Mouse (Mus musculus): ENCODE data around the gene Bik.
"Not testable (repeated sequence)": the region's sequence is repeated elsewhere in the genome, so short reads cannot be mapped to it uniquely, and the experiment has no call there.

Bik gene

DNA sequence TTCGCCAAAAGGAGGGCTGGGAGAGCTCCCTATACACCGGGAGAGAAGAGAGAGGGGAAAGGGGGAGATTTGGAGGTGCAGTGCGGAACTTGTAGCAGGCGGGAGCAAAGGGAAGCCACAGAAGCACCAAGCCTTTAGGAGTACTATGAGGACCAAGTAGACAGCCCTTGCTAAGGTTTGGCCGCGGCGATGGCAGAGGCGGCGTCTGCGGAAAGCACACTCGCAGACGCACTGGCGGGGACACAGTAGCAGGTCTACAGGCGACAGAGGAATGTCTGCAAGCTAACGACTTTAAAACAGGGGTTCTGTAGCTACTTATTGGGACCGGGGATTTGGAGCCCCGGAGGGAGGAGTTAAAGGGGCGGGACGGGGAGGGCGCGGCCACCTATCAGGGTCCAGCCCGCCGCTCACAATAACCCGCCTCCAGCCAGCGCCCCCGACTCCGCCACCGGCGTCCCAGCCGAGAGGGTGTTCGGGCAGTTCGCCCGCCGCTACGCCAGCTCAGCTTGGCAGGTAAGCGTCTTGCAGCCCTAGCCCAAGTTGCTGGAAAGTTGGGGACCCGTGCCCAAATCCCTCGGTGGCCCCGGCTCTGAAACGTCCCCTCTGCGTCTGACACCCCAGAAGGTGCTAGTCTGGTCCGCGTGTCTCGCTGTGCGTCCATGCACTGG lies at the start of gene Bik:
TSS of gene Bik (plus strand) at position 439 of the 668 bp plus-strand sequence.
- peak; percentile 61 to 72 for DNase-seq

DNA sequence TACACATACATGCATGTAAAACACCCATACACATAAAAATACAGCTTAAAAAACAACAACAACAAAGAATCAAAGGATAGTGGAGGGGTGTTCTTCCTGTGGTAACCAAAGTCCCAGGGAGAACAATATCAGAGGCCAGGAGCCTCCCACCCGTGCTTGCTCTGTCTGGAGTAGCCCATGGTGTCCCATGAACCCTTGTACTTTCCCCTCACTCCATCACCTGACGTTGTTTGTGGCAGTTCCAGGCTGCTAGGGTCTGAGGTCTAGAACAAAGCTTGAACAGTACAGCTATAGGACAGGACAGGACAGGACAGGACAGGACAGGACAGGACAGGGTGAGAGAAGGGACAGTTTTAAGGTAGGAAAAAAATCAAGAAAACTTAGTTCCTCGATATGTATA lies 48.6 kb upstream of the Bik start:
- no peak for DNase-seq

DNA sequence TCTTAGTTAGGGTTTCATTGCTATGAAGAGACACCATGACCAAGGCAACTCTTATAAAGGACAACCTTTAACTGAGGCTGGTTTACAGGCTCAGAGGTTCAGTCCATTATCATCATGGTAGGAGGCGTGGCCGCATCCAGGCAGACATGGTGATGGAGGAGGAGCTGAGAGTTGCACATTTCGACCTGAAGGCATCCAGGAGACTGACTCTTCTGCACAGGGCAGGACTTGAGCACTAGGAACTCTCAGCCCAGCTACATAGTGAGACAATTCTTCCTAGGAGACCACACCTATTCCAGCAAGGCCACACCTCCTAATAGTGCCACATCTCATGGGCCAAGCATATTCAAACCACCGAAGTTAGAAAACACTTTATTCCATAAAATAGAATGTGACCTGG lies 46.8 kb upstream of the Bik start:
- DNase-seq = no peak

DNA sequence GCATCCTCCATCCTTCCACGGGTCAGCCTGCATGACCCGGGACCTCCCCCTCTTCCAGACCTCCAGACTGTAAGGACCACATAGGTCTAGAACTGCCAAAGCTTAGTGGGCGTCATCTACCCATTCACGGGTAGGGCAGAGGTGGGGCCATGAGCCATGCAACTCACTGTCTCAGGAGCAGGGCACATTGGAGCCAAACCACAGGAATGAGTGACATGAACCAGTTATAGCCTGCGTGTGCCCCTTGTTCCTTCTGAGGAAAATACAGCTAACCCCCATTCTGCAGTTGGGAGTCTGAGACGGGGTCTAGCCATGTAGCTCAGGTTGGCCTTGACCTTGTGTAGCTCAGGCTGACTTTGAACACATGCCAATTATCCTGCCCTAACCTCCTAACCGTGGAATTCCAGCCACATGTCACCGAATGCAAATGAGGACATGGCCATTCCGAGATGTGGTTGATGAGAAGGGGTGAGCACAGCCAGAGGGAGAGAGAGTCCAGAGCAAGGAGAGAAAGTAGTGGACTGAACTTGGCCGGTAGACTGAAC lies 45.4 kb upstream of the Bik start:
- DNase-seq = no peak

DNA sequence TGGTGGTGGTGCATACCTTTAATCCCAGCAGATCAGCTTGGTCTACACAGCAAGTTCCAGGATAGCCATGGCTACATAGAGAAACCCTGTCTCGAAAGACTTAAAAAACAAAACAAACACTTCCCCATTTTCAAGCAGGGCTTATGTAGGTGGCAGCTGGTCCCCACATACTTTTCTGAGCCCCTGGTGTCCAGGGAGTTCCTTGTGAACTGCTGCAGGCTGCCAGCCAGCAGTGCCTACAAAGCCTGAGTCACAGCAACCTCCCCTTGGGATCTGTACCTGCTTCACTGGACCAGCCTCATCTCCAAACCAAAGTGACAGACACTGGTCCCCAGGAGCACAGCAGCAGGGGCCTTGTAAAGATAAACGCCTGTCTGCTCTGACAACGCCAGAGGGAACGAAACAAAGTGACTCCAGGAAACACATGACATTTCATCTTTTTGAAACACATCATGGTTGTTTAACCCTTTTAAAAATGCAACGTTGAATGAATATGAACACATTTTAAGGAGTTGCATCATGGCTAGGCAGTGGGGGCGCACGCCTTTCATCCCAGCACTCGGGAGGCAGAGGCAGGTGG lies 43.9 kb upstream of the Bik start:
- no peak for DNase-seq

DNA sequence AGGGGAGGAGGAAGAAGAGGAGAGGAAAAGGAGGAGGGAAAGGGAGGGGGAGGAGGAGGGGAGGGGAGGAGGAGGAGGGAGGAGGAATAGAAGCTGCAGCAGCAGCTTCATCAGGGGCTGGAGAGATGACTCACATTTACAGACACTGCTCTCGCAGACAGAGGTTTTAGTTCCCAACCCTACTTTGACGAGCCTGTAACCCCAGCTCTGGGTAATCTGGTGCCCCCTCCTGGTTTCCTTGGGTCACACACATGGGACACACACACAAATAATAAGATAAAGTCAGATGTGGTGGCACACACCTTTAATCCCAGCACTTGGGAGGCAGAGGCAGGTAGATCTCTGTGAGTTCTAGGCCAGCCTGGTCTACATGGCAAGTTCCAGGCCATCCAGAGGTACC lies 43.2 kb upstream of the Bik start:
- DNase-seq = peak; percentile 16 to 26

DNA sequence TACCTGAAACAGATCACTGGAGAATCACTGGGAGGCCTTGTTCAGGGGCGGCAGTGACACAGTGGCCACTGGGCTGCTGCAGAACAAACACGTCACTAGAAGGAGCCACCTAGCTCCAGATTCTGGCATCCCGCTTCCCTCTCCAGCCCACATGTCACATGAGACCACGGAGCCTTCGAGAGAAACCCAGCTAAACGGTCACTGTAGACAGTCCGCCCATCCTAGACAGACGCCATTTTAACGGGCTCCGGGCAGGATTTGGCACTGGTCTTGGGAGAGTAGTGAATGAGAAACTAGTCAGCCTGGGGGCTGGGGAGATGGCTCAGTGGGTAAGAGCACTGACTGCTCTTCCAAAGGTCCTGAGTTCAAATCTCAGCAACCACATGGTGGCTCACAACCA lies 42.4 kb upstream of the Bik start:
- no peak for DNase-seq

DNA sequence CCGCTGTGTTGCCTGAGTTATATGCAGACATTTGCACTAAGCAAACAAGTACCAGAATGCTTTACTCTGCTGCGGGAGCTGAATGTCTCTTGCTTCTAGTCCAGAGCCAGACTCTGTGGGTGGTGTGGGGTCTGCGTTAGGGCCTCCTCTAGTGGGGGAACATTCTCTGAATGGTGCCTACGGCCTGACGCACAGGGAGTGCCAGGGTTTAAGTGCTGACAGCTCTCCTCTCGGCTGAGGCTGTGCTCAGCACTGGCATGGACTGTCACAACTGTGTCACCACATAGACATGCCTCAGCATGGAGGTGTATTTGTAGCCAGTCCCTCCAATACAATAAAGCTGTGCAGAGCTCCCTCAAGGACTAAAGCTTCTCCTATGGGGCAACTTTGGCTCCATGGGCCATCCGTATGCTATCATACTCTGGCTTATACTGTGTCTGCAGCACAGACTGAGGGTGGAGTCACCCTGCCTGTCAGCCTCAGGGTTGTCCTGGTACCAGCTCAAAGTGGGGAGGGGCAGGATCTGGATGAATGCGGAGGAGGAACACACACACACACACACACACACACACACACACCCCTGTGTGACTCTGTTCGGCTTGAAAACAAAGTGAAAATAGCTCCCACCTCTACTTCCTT lies 39.1 kb upstream of the Bik start:
- DNase-seq = no peak

DNA sequence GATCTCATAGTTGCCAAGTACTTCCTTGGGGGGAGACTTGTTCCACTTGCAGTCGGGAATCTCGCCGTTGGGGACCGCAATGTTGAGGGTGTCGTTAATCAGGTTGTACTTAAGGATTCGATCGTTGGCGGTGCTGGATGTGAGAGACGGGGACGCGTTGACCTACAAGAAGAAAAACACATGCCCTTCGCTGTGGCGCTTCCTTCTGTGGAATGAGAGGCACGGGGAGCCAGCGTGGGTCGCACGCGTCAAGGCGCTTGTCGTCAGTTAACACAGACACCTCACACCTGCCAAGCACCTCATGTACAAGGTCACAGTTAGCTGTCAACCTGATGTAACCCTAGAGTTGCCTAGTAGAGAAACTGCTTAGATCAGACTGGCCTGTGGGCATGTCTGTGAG lies 37.2 kb upstream of the Bik start:
- DNase-seq = no peak

DNA sequence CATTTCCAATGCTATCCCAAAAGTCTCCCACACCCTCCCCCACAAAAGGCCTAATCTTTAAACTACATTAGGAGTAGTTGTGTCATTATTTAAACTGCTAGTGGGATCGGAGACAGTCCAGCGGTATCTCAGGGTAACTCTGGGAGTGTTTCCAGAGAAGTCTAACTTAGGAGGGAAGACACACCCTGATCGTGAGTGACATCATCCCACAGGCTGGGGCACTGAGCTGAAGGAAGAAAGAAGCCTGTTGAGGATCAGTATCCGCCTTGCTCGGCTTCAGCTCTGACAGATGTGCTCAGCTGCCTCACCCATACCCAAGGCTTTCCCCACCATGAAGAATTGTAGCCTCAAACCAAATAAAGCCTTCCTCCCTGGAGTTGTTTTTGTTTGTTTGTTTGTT lies 34.8 kb upstream of the Bik start:
- no peak for DNase-seq

DNA sequence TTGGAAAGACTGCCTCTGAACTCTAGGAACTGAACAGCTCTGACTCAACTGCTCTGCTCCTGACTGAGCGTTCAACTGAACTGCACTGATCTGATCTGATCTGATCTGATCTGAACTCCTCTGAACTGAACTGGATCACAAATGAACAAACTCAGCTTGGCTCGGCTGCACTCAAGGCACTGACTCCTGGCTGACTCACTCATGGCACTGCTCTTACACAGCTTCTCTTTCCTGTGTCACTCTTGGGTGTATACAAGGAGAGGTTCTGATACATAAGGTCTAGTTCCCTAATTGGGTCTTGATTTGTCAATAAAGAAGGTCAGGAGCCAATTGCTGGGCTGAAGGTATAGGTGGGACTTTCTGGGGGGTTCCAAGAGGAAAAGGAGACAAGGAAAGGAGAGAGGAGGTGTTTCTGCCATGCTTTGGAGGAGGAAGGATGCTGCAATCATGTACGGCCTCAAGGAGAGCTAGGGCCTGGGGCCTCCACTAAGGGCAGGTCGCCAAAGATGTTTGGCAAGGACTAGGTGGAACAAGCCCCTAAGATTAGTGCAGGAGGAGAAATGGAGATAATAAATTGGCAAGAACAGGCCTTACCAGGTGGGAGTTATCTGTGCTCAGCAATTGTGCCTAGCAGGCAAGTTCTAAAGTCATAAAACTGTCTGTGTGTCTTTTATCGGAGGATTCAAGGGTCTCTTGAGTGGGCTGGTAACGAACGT lies 32.6 kb upstream of the Bik start:
- DNase-seq = no peak

DNA sequence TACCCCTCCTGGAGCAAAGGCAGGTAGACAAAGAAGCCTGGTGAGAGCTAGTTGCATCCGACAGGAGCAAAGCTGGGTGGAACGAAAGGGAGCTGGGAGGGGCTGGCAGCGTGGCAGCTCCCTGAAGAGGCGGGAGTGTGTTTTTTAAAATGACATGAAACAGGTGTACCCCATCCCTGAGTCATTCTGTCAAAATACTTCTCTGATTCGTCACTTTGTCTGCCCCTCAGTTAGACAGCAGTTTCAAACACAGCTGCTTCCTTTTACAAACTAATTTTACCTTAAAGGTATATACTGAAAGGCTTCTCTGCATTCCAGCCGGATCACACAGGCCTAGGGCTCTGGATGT lies 32.1 kb upstream of the Bik start:
- DNase-seq = no peak

DNA sequence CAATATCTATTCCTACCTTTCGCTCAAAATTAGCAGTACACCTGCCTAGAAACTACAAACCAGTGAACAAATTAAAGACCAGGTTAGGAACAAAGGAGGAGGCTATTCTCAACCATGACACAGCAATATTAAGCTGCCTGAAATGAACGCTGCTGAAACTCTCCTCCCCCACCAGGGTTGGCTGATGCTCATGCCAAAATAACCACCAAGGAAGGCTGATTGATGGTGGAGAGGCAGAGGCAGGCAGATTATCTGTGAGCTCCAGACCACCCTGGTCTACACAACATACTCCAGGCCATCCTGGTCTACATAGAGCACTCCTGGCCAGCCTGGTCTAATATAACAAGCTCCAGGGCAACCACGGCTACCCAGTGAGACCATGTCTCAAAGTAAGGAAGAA lies 31.5 kb upstream of the Bik start:
- DNase-seq = no peak

DNA sequence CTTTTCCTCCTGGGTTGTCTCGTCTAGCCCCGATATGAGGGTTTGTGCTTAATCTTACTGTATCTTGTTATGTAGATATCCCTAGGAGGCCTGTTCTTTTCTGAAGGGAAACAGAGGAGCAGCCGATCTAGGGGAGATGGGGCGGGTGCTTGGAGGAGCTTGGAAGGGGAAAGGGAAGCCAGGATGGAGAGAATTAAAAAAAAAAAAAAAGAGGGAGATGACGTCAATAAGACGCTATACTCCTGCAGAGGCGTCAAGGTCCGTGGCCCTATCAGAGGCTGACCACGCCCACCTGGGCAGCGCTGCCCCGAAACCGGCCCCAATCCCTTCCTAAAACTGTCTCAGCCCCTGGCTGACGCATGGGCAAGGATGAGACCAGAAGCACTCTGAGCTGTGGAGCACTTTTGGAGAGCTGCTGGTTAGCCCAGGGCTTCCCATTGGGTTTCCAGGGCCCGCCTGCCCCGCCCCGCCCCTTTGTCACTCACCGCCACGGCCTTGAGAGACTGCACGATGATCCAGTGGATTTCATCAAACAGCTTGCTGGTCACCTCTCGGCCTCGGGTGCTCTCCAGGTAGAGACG lies 30.8 kb upstream of the Bik start:
- DNase-seq = no peak

DNA sequence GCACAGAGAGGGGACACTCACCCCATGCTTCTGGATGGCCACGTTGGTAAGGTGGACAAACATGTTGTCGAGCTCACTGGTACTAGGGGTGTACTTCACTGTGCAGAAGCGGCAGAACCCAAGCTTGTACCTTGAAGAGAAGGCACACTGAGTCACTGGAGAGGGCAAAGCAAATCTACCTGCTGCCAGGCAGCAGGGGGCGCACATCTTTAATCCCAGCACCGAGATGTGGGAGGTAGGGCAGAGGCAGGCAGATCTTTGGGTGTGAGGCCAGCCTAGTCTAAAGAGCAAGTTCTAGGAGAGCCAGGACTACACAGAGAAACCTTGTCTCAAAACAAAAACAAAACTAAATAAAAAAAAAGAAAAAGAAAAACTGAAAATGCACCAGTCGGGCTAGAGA lies 29.4 kb upstream of the Bik start:
- DNase-seq = peak; percentile 19 to 22

DNA sequence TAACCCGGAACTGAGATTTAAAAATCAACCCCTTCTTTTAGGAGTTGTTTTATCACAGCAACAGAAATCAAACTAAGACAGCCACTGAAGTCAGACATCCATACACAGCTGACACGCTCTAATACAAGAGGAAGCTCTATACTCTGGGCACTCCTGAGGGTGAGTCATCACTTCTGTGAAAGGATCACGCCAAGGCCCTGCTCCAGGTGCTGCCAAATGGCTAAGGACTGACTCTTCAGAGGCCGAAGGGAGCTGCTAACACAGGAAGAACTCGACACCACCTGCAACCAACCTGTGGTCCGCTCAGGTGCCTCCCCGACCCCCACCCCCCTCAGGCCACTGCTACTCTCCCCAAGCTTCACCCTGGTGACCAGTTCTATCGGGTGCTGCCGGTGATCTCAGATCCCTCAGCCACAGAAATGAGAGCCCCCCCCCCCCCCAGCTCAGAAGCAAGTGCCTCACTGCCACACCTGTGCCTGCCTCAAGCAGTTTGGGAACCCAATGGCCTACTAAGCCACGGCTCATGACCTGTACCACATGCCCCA lies 27.4 kb upstream of the Bik start:
- DNase-seq = no peak

DNA sequence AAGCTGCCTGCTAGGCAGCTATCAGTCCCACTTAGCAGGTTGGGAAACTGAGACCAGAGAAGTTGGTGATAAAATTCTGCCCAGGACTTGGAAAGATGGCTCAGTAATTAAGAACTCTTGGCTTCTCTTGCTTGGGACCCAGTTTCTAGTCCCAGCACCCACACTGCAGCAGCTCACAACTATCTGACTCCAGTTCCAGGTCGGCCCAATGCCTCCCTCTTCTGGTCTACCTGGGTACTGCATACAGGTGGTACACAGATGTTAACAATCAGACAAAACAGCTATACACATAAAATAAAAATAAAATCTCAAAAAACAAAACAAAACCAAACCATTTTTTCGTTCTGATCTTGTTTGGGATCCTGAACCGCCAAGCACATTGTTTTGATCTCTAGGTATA lies 26.3 kb upstream of the Bik start:
- DNase-seq = peak; percentile 33 to 51

DNA sequence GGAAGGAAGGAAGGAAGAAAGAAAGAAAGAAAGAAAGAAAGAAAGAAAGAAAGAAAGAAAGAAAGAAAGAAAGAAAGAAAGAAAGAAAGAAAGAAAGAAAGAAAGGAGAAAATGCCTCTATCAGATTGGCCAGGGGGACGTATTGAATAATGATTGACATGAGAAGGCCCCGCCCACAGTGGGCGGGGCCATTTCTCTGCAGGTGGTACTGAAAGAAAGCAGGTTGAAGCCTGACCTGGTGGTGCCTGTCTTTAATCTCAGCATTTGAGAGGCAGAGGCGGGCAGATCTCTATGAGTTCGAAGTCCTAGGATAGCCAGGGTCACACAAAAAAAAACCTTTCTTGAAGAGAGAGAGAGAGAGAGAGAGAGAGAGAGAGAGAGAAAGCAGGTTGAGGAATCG lies 25.2 kb upstream of the Bik start:
- DNase-seq = not testable (repeated sequence)

DNA sequence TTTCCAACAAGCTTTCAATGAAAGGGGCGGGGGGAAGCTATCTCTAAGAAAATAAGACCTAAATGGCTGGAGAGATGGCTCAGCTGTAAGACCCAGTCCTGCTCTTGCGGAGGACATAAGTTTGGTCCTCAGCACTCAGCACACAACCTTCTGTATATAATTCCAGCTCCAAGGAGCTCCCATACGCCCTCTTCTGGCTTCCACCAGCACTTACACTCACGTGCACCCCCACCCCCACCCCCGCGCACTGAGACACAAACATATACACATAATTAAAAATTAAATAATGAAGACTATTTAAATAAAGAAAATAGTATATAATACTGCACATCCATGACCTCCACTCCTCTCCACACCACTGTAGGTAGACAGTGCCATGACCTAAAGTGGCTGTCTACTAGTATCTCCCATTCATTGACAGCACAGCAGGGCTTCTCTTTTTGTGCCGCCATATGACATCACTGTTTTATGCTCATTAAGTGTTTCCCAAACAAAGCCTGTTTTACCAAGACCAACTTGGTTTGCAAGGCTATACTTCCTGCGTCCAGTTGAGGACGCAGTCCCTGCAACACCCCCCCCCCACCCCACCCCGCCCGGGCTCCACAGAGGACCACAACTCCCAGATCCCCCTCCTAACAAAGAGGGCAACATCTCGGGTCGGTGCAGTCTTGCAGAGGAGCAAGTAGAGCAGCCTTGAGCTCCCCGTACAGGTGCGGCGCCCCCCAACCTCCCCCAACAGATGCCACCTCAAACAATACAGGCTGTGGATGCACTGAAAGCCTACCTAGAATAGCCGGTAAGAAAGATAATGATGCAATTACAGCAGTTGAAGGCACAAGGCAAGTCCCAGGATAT lies 16.5 kb upstream of the Bik start:
- DNase-seq = no peak

DNA sequence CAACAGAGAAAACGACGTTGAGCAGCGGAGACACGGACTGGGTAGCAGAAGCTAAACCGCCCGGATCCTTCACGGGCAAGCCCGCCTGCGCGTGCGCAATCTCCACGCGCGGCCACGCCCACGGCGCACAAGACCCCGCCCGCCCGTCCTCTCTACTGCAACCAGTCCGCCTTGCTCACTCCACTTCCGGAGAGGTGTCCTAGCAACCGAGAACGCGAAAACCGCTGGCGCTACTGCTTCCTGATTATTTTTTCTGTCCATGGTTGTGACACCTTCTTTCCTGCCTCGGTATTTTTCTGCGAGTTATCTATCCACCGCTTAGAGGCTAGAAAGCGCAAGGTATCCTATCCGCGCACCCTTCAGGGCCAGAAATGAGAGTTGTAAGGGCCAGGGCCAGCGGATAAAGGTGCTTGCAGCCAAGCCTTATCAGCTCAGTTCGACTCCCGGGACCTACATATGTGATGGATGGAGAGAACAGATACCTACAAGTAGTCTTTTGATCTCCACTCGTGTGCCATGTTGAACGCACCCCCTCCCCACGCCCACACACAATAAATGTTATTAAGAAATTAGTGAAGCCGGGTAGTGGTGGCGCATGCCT lies 15.8 kb upstream of the Bik start, which contains the start of gene Ttll1:
TSS of gene Ttll1 (minus strand) at position 89 of the 601 bp plus-strand sequence.
- DNase-seq = peak; percentile 97 to 98

DNA sequence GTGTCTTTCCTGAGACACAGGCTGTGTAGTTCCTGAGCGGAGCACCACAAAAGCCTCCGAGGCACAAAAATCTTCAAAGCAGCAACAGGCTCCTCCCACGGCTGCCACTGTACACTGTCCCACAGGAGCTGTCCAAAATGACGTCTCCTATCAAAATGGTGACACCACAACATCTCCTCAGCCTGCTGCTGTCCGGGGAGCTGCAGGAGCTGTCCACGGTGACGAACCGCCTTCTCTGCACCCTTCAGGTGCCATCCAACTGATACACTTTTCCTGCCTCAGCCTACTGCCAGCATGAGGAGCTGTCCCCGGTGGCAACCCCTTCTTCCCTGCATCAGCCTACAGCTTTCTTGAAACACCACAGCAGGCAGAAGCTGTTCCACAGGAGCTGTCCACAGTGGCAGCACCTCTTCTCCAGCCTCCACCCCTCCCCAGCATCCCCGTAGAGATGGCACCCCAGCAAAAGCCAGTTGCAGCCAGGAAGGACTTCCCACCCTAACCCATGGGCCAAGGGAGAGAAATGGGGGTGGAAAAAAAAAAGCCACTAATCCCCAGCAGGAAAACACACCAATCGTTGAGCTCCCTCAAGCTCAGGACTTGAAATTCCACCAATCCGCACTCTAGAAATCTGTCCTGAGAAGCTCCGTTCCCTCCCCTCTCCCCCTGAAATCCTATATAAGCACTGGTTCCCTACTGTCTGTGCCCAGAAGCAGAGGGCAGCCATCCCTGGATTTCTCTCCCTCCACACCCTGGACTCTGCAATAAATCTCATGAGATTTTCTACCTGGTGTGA lies 14.0 kb upstream of the Bik start:
- no peak for DNase-seq

Measured in thymus, postnatal 36 days (tissue).